Mouse (Mus musculus) liver, adult 2 months (tissue): ENCODE measurements at regions not wholly inside any gene's neighbourhood (a gene's known extent, or its start where the extent isn't known, plus 50 kb on each side); places are given as distances from the start of the nearest gene placed in this dataset.

Source experiments
- CTCF ChIP-seq: fragments of 200-500 bp; IDR thresholded peaks from 2 replicates; pipeline ENCODE4 v1.5.1; 2011; ENCODE audit warnings: low read depth, low read length, control low read depth
- POLR2A ChIP-seq: fragments of 200-500 bp; IDR thresholded peaks from 2 replicates; pipeline ENCODE4 v1.6.1; 2011; ENCODE audit warnings: low read length, control low read depth; ENCODE audit not compliant: insufficient read depth; ENCODE audit errors: extremely low read depth

- TF ChIP-seq POLR2A = no peak
- TF ChIP-seq CTCF = no peak
These were observed 212.6 kb upstream of the Ube2e3 start for GRCm38 (mm10) chr2:78655156-78655855.
